Mouse (Mus musculus) limb, embryonic 14.5 days (tissue): Measurements from ENCODE around the gene Med29. TPM values are rescaled to one million over a fixed set of nuclear protein-coding genes. Genes with fewer than 3 reads are reported as not detected.

Experiments used
- ATAC-seq: fragments of 200-750 bp; cut with Nextera tagmentation; 2 replicates; pipeline ENCODE4 v1.8.0; 2017; ENCODE audit warnings: low read depth, moderate number of reproducible peaks, moderate TSS enrichment; ENCODE audit not compliant: low FRiP score
- DNase-seq: peaks from one replicate; pipeline ENCODE4 v3.0.0-alpha.2; 2015; ENCODE audit warnings: low spot score
- H3K27ac ChIP-seq: fragments of 300-500 bp; sonication (generic); replicated peaks from 2 replicates; pipeline ENCODE4 v1.5.1; 2014; ENCODE audit warnings: low read depth, mild to moderate bottlenecking, low read length, moderate library complexity, mixed read lengths
- H3K27me3 ChIP-seq: fragments of 300-500 bp; sonication (generic); 2 replicates; pipeline ENCODE4 v1.6.1; 2014; ENCODE audit warnings: low read length, mixed read lengths; ENCODE audit not compliant: control insufficient read depth, insufficient read depth
- H3K36me3 ChIP-seq: fragments of 300-500 bp; sonication (generic); 2 replicates; pipeline ENCODE4 v1.6.1; 2014; ENCODE audit warnings: mild to moderate bottlenecking, low read length, moderate library complexity, mixed read lengths; ENCODE audit not compliant: control insufficient read depth, insufficient read depth
- H3K4me1 ChIP-seq: fragments of 300-500 bp; sonication (generic); 2 replicates; pipeline ENCODE4 v1.6.1; 2014; ENCODE audit warnings: antibody characterized with exemption, low read length, mixed read lengths; ENCODE audit not compliant: control insufficient read depth, insufficient read depth
- H3K4me2 ChIP-seq: fragments of 300-500 bp; sonication (generic); replicated peaks from 2 replicates; pipeline ENCODE4 v1.6.1; 2014; ENCODE audit warnings: low read depth, mild to moderate bottlenecking, low read length, moderate library complexity; ENCODE audit not compliant: severe bottlenecking
- H3K4me3 ChIP-seq: fragments of 300-500 bp; sonication (generic); replicated peaks from 2 replicates; pipeline ENCODE4 v1.5.1; 2014; ENCODE audit warnings: low read length
- H3K9ac ChIP-seq: fragments of 300-500 bp; sonication (generic); 2 replicates; pipeline ENCODE4 v1.6.1; 2014; ENCODE audit warnings: mild to moderate bottlenecking, low read depth, low read length, moderate library complexity; ENCODE audit not compliant: severe bottlenecking
- H3K9me3 ChIP-seq: fragments of 300-500 bp; sonication (generic); 2 replicates; pipeline ENCODE4 v1.6.1; 2016; ENCODE audit warnings: low read length; ENCODE audit not compliant: control insufficient read depth
- POLR2A ChIP-seq: fragments of 200-500 bp; IDR thresholded peaks from 2 replicates; pipeline ENCODE4 v1.8.0; 2012; ENCODE audit warnings: inconsistent platforms, mild to moderate bottlenecking, moderate library complexity, borderline replicate concordance; ENCODE audit not compliant: insufficient read depth, insufficient read length; ENCODE audit errors: extremely low read depth
- WGBS: fragments of 180-500 bp; shearing (Covaris S2); extraction: QIAGEN DNeasy Blood & Tissue Kit; methylation state at CpG from one replicate; pipeline ENCODE4 v1.1.7; 2014; 5-methylcytosine and 5-hydroxymethylcytosine counted together
- polyA plus RNA-seq, 2 experiments: library from polyadenylated mRNA; depleted of rRNA in 1 of 2; stranded (reverse) in 1 of 2; unstranded in 1 of 2; fragments of >200 nt; fragmentation: Nextera tagmentation in 1 of 2; extraction: Ambion mirVana in 1 of 2; gene quantifications; 2 replicates each; pipeline versions ENCODE4 v1.2.1 to v1.2.3; 2012 to 2014

Med29 gene
- polyA plus RNA-seq, 2 experiments: 47.5 to 49.9 TPM

GRCm38 (mm10) chr7:28370051-28370450 is 22.5 kb downstream of the Med29 start:
- H3K27me3 ChIP-seq: no peaks in the 10 kb centered on the region
- H3K4me2 ChIP-seq: peak overlapping the region; percentile 95
- no peaks in the 10 kb centered on the region for H3K9me3 ChIP-seq
- TF ChIP-seq POLR2A: no peak
- ATAC-seq (no peak), DNase-seq (no peak)
- peaks cover 50% of the 10 kb centered on the region for H3K36me3 ChIP-seq
- peak overlapping the region; percentile 82 for H3K4me3 ChIP-seq
- H3K4me1 ChIP-seq: peaks cover 19% of the 10 kb centered on the region
- H3K27ac ChIP-seq: no peak overlapping the region
- 87% methylated on average over 14 of the region's 14 CpGs for WGBS
- H3K9ac ChIP-seq: peak overlapping the region; percentile 88

DNA sequence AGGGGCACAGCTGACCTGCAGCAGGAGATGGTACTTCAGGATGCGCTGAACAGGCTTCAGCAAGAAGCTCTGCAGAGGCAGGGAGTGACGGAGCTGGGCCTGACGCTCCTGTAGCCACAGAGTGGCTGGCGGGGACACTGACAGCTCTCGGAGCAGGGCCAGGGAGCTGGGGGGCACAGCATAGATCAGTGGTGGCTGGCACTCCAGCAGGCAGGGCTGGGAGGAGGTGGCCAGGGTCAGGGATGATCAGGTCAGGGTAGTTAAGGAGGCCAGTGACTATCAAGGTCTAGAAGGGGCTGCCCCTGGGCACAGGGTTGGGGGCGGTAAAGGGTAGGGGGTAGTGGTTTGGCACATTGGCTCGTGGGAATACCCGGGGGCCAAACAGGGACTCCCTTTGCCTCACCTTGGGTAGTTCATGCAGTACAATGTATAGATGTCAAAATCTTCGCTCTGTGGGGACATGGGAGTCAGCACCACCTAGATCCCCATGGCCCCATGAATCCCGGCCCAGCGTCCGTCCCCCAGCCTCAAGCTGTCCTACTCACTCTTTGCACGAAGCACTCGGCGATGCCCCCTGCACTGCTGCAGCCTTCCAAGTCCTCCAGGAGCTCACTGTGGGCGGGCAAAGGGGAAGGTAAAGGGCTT is 24.1 kb downstream of the Med29 start:
- no peak overlapping the region for H3K9ac ChIP-seq
- H3K4me2 ChIP-seq: no peak overlapping the region
- ATAC-seq (no peak), DNase-seq (no peak)
- peaks cover 15% of the 10 kb centered on the region for H3K4me1 ChIP-seq
- TF ChIP-seq POLR2A: no peak
- H3K4me3 ChIP-seq: no peak overlapping the region
- H3K27me3 ChIP-seq: no peaks in the 10 kb centered on the region
- H3K27ac ChIP-seq: no peak overlapping the region
- WGBS: 91% methylated on average over 16 of the region's 16 CpGs
- peaks cover 66% of the 10 kb centered on the region for H3K36me3 ChIP-seq
- H3K9me3 ChIP-seq: no peaks in the 10 kb centered on the region

GRCm38 (mm10) chr7:28367663-28368275 is 24.7 kb downstream of the Med29 start:
- Histone ChIP-seq H3K4me3 (no peak overlapping the region), H3K36me3 (peaks cover 69% of the 10 kb centered on the region), H3K4me2 (no peak overlapping the region), H3K27ac (no peak overlapping the region), H3K4me1 (peaks cover 15% of the 10 kb centered on the region), H3K9me3 (no peaks in the 10 kb centered on the region), H3K9ac (no peak overlapping the region), H3K27me3 (no peaks in the 10 kb centered on the region)
- ATAC-seq: no peak
- WGBS: 91% methylated on average over 16 of the region's 16 CpGs
- TF ChIP-seq POLR2A: no peak
- DNase-seq: no peak

- H3K4me3 ChIP-seq: no peak overlapping the region
- DNase-seq: no peak
- no peak overlapping the region for H3K9ac ChIP-seq
- H3K27me3 ChIP-seq: no peaks in the 10 kb centered on the region
- no peak overlapping the region for H3K27ac ChIP-seq
- TF ChIP-seq POLR2A: no peak
- H3K9me3 ChIP-seq: no peaks in the 10 kb centered on the region
- no peak for ATAC-seq
- no peak overlapping the region for H3K4me2 ChIP-seq
- no peaks in the 10 kb centered on the region for H3K4me1 ChIP-seq
- WGBS: 87% methylated on average over 16 of the region's 16 CpGs
- peaks cover 80% of the 10 kb centered on the region for H3K36me3 ChIP-seq
Measured at GRCm38 (mm10) chr7:28362441-28363060, 30.0 kb downstream of the Med29 start.

DNA sequence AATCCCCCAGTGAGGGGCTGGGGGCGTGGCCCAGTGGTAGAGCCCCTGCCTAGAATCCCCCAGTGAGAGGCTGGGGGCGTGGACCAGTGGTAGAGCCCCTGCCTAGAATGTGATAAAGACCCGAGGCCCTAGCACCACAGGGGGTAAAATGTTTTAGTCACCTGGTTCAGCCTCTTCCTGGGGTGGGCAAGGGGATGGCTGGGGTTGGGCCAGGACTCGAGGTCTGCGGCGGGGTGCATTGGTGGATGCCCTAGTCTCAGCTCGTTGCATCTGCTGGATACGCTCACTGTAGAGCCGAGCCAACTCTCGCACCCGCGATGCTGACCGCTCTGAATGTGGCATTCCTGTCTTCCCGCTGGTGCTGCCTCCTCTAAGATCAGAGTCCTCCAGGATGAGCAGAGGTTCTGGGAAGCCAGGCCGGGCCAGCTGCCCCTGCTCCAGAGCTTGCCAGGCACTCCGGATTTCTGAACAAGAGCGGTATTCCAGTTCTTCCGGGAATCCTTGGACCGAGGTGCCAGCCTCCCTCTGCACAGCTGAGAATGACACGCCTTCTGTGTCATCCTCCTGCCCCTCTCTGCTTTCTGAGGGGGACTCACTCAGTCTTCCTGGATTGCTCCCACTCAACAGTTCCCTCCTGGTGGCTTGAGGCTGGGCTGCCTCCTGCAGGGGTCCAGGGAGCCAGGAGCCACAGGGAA is 30.7 kb downstream of the Med29 start:
- Histone ChIP-seq H3K36me3 (peaks cover 72% of the 10 kb centered on the region), H3K9ac (no peak overlapping the region), H3K27ac (no peak overlapping the region), H3K4me3 (no peak overlapping the region), H3K9me3 (no peaks in the 10 kb centered on the region), H3K27me3 (no peaks in the 10 kb centered on the region), H3K4me1 (peaks cover 5% of the 10 kb centered on the region; the same call in 1 of the 2 replicates), H3K4me2 (no peak overlapping the region)
- ATAC-seq (no peak), DNase-seq (no peak)
- WGBS: 99% methylated on average over 15 of the region's 20 CpGs
- no peak for TF ChIP-seq POLR2A
